Mouse (Mus musculus) gastrocnemius, adult 2 months (tissue): Measurements from ENCODE around the gene Shc3. TPM values are rescaled to one million over a fixed set of nuclear protein-coding genes. Genes with fewer than 3 reads are reported as not detected.

ENCODE experiments used
- DNase-seq: peaks from one replicate; pipeline ENCODE4 v3.0.0; 2022
- H3K27ac ChIP-seq: fragments of 200-600 bp; 2 replicates; pipeline ENCODE4 v1.8.1; 2022; ENCODE audit warnings: mild to moderate bottlenecking
- H3K4me3 ChIP-seq: fragments of 200-600 bp; 2 replicates; pipeline ENCODE4 v1.8.1; 2022; ENCODE audit warnings: mild to moderate bottlenecking, moderate library complexity
- CTCF ChIP-seq: fragments of 200-600 bp; IDR thresholded peaks from 2 replicates; pipeline ENCODE4 v1.8.1; 2022; ENCODE audit warnings: antibody characterized with exemption, mild to moderate bottlenecking, moderate library complexity
- intact Hi-C: fragments of 180-260 bp; cut with DNase I; formaldehyde crosslinking; loops from one replicate; pipeline ENCODE4 v1.15.1; 2025
- total RNA-seq, 2 experiments: library from RNA; stranded (reverse); gene quantifications; 2 replicates each; pipeline ENCODE4 v1.2.3; 2021

Gene Shc3
- total RNA-seq, 2 experiments from 2014 or later, result 0.59 to 1.4 TPM

- intact Hi-C loops, result loop anchor here (1.0 to 5.0 kb wide), 3 partner anchors 228 to 471 kb away; partner anchors contain the start of gene Spin1
- DNase-seq, result peak; percentile 94
- peak overlapping the region; percentile 63 for H3K4me3 ChIP-seq
- peak; percentile 93 for TF ChIP-seq CTCF
- H3K27ac ChIP-seq, result peak overlapping the region; percentile 61
These were observed 150.8 kb downstream of the Shc3 start for GRCm38 (mm10) chr13:51418268-51418941.

DNA sequence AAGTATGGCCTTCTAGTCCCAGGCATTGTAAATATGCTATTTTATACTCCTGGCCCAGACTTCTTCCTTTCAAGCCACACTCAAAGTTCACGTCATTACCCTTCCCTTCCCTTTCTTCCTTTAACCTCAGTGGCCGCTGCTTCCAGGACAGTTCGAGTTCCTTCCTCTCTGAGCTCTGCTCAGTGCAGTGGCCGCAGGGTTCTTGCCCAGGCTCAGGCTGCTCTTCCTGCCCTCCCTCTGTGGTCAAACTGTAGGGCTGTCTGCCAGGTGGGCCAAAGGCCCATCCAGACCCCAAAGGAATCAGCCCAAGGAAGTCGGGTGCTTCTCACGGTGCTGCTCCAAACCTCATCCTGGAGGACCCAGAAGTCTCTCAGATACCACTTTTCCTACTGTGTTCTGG is 151.4 kb downstream of the Shc3 start:
- no peak for DNase-seq
- H3K27ac ChIP-seq, result peak overlapping the region; percentile 61
- intact Hi-C loops, result loop anchor here (1.0 to 5.0 kb wide), 3 partner anchors 227 to 470 kb away; partner anchors contain the start of gene Spin1
- no peak for TF ChIP-seq CTCF
- H3K4me3 ChIP-seq, result 0 out of 2 replicates have a peak overlapping the region, but pooled peaks have one; percentile 5

DNA sequence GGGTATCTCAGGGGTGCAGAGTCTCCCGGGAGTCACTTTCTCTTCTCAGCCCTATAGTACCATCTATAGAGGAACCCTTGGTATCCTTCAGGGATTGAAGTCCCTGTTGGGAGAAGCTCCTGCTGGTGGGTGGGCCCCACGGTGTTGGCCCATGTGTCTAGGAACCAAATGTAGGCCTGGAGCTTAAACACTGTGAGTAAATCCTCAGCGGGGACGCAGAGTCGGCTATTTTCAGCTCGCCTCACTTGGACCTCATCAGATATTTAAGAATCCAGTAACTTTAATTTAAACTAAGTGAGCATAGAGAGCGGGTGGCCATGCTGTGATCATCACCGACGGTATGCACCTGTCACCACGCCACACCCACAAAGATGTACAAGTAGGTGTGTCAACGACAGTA is 152.5 kb downstream of the Shc3 start:
- Histone ChIP-seq H3K4me3 (no peak overlapping the region), H3K27ac (0 out of 2 replicates have a peak overlapping the region, but pooled peaks have one; percentile 12)
- TF ChIP-seq CTCF, result no peak
- DNase-seq, result no peak
- intact Hi-C loops, result loop anchor here (5.0 kb wide), 1 partner anchor 314 kb away; the partner anchor contains the start of gene Spin1

- peak; percentile 49 for TF ChIP-seq CTCF
- intact Hi-C loops, result no loop called here
- DNase-seq, result no peak
- Histone ChIP-seq H3K27ac (no peak overlapping the region), H3K4me3 (no peak overlapping the region)
These were observed 155.8 kb downstream of the Shc3 start for GRCm38 (mm10) chr13:51413461-51413860.

- H3K27ac ChIP-seq, result peak overlapping the region; percentile 57
These were observed 157.4 kb downstream of the Shc3 start for GRCm38 (mm10) chr13:51411696-51412430.

GRCm38 (mm10) chr13:51411243-51411642 is 158.0 kb downstream of the Shc3 start:
- no peak for TF ChIP-seq CTCF

More at GRCm38 (mm10) chr13:51411696-51412430, 157.4 kb downstream of the Shc3 start:
- DNase-seq, result no peak
- intact Hi-C loops, result no loop called here
- TF ChIP-seq CTCF, result no peak
- peak overlapping the region; percentile 54 for H3K4me3 ChIP-seq

GRCm38 (mm10) chr13:51409936-51410481 is 159.2 kb downstream of the Shc3 start:
- H3K27ac ChIP-seq, result peak overlapping the region; percentile 57; the same call in 1 of the 2 replicates
- no peak for DNase-seq
- peak overlapping the region; percentile 54 for H3K4me3 ChIP-seq
- intact Hi-C loops, result no loop called here
- TF ChIP-seq CTCF, result no peak

More at GRCm38 (mm10) chr13:51411243-51411642, 158.0 kb downstream of the Shc3 start:
- no peak for DNase-seq
- intact Hi-C loops, result no loop called here
- Histone ChIP-seq H3K4me3 (peak overlapping the region; percentile 54), H3K27ac (peak overlapping the region; percentile 57; the same call in 1 of the 2 replicates)

DNA sequence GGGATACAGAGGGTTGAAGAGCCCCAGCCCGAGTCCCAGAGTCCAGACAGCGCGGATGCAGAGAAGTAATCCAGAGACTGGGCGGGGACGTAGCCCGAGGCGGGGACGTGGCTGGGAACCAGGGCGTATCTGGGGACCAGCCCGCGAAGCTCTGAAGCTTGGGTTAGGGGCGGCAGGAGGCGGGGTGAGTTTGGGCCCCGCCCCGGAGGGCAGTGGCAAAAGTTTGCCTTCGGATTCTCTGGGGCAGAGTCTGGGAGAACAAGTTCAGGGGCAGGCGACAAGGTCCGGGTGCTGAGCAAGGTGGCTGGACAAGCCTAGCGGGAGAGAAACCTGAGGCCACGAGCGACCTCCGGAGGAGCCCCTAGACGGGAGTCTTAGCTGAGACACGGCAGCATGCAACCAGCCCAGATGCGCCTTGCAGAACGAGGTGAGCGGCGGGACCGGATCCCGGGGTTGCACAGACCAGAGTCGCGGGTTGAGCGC is 160.7 kb downstream of the Shc3 start, which contains the start of gene S1pr3:
Gene S1pr3 (plus strand): TSS at position 121 of the 483 bp plus-strand sequence.
- peak within 1 kb of the TSS; percentile 77 for H3K27ac ChIP-seq
- intact Hi-C loops, result no loop called here
- peak; percentile 77 for DNase-seq
- peak within 1 kb of the TSS; percentile 66 for H3K4me3 ChIP-seq
- peak; percentile 7; the same call in 1 of the 2 replicates for TF ChIP-seq CTCF

DNA sequence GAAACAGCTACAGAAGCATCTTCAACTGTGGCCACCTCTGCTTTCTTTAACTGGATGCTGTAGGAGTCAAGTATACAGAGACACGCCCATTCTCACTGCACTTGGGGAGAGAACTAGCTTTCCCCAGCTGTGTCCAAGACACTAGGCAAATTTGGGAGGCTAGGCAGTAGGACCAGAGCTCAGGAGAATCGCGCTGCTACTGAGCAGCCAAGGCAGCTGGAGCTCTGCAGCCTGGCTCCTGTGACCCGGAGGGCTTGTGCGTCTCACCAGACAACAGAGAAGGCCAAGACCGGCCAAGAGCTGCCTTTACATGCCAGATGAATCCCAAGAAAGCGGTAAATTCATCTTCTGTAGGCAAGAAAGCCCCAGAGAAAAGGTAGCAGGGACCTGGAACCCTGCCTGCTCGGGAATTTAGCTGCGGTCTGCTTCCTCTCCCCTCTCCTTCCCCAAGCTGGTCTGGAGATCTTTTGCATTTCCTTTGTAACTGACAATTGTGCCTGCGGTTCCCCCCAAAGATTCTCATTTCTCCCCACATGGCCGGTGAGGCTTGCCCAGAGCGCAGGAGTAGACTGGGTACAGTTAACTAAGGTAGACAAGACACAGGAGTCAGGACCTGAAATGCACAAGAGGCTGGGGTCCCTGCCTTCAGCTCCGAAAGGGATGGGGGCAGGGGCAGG is 161.5 kb downstream of the Shc3 start:
- TF ChIP-seq CTCF, result no peak
- intact Hi-C loops, result no loop called here
- peak overlapping the region; percentile 77 for H3K27ac ChIP-seq
- peak overlapping the region; percentile 66 for H3K4me3 ChIP-seq
- DNase-seq, result peak; percentile 45

DNA sequence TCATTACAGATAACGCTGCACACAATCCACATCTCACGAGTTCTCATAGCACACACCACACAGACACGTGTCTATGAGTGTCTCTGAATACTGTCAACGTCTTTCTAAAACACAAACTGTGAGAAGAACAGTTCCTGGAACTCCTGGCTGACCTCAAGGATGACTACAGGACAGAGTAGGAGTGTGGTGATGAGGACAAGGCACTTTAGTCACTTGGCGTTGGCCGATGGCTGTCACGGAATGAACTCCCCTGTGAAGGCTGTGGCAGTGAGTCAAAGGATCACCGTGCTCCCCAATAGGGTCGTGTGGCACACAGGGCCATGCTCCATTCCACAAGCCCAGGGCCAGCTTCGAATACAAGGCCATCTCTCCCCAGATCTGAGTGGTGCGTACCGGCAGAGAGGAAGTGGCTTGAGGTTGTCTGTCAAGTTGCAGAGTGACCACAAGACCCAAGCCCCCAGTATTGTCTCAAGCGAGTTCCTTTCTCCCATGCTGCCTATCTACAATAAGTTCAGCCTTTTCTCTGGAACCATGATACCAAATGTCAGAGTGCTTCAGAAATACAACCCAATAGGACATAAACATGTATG is 163.4 kb downstream of the Shc3 start:
- DNase-seq, result no peak
- Histone ChIP-seq H3K4me3 (no peak overlapping the region), H3K27ac (no peak overlapping the region)
- no peak for TF ChIP-seq CTCF
- intact Hi-C loops, result no loop called here

GRCm38 (mm10) chr13:51404566-51404965 is 164.7 kb downstream of the Shc3 start:
- DNase-seq, result no peak

More at GRCm38 (mm10) chr13:51404566-51404965, 164.7 kb downstream of the Shc3 start:
- intact Hi-C loops, result no loop called here
- no peak overlapping the region for H3K27ac ChIP-seq
- TF ChIP-seq CTCF, result no peak
- H3K4me3 ChIP-seq, result no peak overlapping the region
